Mouse (Mus musculus): Measurements from ENCODE around the gene Gabrr1.

DNA sequence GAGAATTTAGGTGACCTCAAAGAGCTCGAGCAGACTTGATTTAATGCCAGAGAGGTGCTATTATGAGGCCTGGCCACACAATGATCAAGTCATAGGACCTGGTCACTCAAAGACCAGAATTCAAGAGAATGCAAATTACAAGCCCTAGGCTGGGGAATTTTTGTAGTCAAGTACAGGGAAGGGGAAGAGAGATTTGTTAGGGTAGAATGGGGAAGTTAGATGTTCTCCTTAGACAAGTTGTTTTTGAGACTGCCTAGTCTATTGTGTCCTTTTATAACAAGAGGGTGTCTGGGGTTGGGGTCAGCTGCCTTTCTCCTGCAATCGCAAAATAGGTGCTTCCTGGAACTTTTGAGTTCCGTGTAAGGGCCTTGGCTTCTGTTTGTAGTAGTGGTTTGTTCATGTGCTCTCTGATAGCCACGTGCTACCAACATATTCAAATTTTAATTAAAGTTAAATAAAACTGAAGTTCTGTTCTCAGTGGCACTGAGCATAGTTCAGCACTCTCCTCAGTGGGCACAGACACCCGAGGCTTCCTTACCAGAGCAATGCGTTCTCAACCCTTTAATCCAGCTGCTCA, 33.1 kb upstream of the Gabrr1 start:
- no peak for TF ChIP-seq CTCF (IDR thresholded peaks at IDR 0.05; ENCODE audit: low read depth)
- no peak for TF ChIP-seq EP300 (IDR thresholded peaks at IDR 0.05; ENCODE audit: low read depth)
